Mouse (Mus musculus) cortical plate, adult 2 months (tissue): ENCODE measurements around the gene Zfp763.

Source experiments
- CTCF ChIP-seq: fragments of 200-500 bp; IDR thresholded peaks from 2 replicates; pipeline ENCODE4 v1.5.1; 2011; ENCODE audit warnings: mild to moderate bottlenecking, control low read depth, low read length; ENCODE audit not compliant: insufficient read depth; ENCODE audit errors: extremely low read depth
- POLR2A ChIP-seq: fragments of 200-500 bp; IDR thresholded peaks from 2 replicates; pipeline ENCODE4 v1.6.1; 2011; ENCODE audit warnings: mild to moderate bottlenecking, low read length, control low read depth; ENCODE audit not compliant: insufficient read depth; ENCODE audit errors: extremely low read depth

GRCm38 (mm10) chr17:33032900-33033891, at the start of gene Zfp763:
- TF ChIP-seq POLR2A (peak; percentile 59), CTCF (no peak)
